In genomic region chr9:108492043-108492750, GRCm38 (mm10) we compare ENCODE assay signal across 8 mouse cellular contexts. TPM values are rescaled to one million over a fixed set of nuclear protein-coding genes. Genes with fewer than 3 reads are reported as not detected.
DNase-seq lines count a peak whose midpoint lies in the region; ATAC-seq and TF ChIP-seq lines count a peak whose summit lies in the region.

No protein-coding gene starts in this region.

- peak; percentile 80 for DNase-seq in 3T3-L1 (ENCODE audit: low read depth, low spot score)
- DNase-seq in G1E (ENCODE audit: low spot score) = peak; percentile 67
- DNase-seq in liver, embryonic 14.5 days (ENCODE audit: low read depth in 3 of 3, low spot score in 3 of 3) = no peak
- no peak for DNase-seq in right cerebral cortex, adult 2 months (ENCODE audit: low spot score in 2 of 2)
- DNase-seq in cerebellum, adult 9-11 months = no peak

- H3K9me3 ChIP-seq in G1E (replicated peaks) = no peaks in the 10 kb centered on the region
- H3K9me3 ChIP-seq in hindbrain, embryonic 12.5 days (replicated peaks) = no peaks in the 10 kb centered on the region
- H3K9me3 ChIP-seq in liver, embryonic 14.5 days (ENCODE audit: control insufficient read depth, low read length) = no peaks in the 10 kb centered on the region
- H3K9me3 ChIP-seq in stomach, embryonic 14.5 days (ENCODE audit: control insufficient read depth, low read depth, low read length) = no peaks in the 10 kb centered on the region

- peak overlapping the region; percentile 97 for H3K9ac ChIP-seq in hindbrain, embryonic 12.5 days
- H3K9ac ChIP-seq in liver, embryonic 14.5 days (replicated peaks) = peak overlapping the region; percentile 86
- peak overlapping the region; percentile 2; the same call in 1 of the 2 replicates for H3K9ac ChIP-seq in stomach, embryonic 14.5 days (replicated peaks; ENCODE audit: low read depth, low read length)

- H3K36me3 ChIP-seq in G1E (replicated peaks) = peaks cover 54% of the 10 kb centered on the region
- peaks cover 65% of the 10 kb centered on the region for H3K36me3 ChIP-seq in hindbrain, embryonic 12.5 days
- peaks cover 48% of the 10 kb centered on the region for H3K36me3 ChIP-seq in liver, embryonic 14.5 days (replicated peaks; ENCODE audit: control insufficient read depth, insufficient read depth, low read depth)
- H3K36me3 ChIP-seq in stomach, embryonic 14.5 days (ENCODE audit: control insufficient read depth, insufficient read depth, low read length) = peaks cover 76% of the 10 kb centered on the region

- H3K4me3 ChIP-seq in G1E (ENCODE audit: low read depth, low read length) = peak overlapping the region; percentile 91
- H3K4me3 ChIP-seq in hindbrain, embryonic 12.5 days = peak overlapping the region; percentile 97
- peak overlapping the region; percentile 77 to 82 for H3K4me3 ChIP-seq in liver, embryonic 14.5 days (ENCODE audit: insufficient read depth in 1 of 2, low read depth in 2 of 2, low read length in 2 of 2)
- peak overlapping the region; percentile 95 for H3K4me3 ChIP-seq in stomach, embryonic 14.5 days (ENCODE audit: low read depth, low read length)

- no peak for ATAC-seq in G1E (ENCODE audit: extremely low read depth, insufficient number of reproducible peaks, low FRiP score, poor library complexity, severe bottlenecking)
- peak; percentile 44 for ATAC-seq in erythroblast, adult 5-6 weeks (replicated peaks; ENCODE audit: low FRiP score, poor library complexity, severe bottlenecking)
- ATAC-seq in hindbrain, embryonic 12.5 days (ENCODE audit: low FRiP score) = no peak
- no peak for ATAC-seq in liver, embryonic 14.5 days (ENCODE audit: insufficient read depth)
- no peak for ATAC-seq in stomach, embryonic 14.5 days (ENCODE audit: insufficient number of reproducible peaks, insufficient read depth, low FRiP score, low read depth)

- peaks cover 46% of the 10 kb centered on the region for H3K4me1 ChIP-seq in G1E (ENCODE audit: insufficient read depth, low read depth, low read length)
- peaks cover 25% of the 10 kb centered on the region for H3K4me1 ChIP-seq in hindbrain, embryonic 12.5 days
- H3K4me1 ChIP-seq in liver, embryonic 14.5 days (replicated peaks; ENCODE audit: control insufficient read depth in 2 of 2, insufficient read depth in 2 of 2, low read length in 1 of 2) = peaks cover 7 to 8% of the 10 kb centered on the region in 2 experiments
- H3K4me1 ChIP-seq in stomach, embryonic 14.5 days (ENCODE audit: control insufficient read depth, insufficient read depth, low read length) = peaks cover 13% of the 10 kb centered on the region; the same call in 1 of the 2 replicates

- TF ChIP-seq EP300 in liver, embryonic 14.5 days (IDR thresholded peaks at IDR 0.05; ENCODE audit: low read depth) = no peak

- H3K27me3 ChIP-seq in G1E (ENCODE audit: insufficient read depth, low read length) = peaks cover 10% of the 10 kb centered on the region
- H3K27me3 ChIP-seq in hindbrain, embryonic 12.5 days = no peaks in the 10 kb centered on the region
- H3K27me3 ChIP-seq in liver, embryonic 14.5 days (ENCODE audit: control insufficient read depth, insufficient read depth, low read length) = no peaks in the 10 kb centered on the region
- H3K27me3 ChIP-seq in stomach, embryonic 14.5 days (ENCODE audit: control insufficient read depth, insufficient read depth, low read length) = no peaks in the 10 kb centered on the region

- no peak overlapping the region for H3K27ac ChIP-seq in hindbrain, embryonic 12.5 days
- H3K27ac ChIP-seq in liver, embryonic 14.5 days = peak overlapping the region; percentile 82
- no peak overlapping the region for H3K27ac ChIP-seq in stomach, embryonic 14.5 days (ENCODE audit: low read length)

- no peak for TF ChIP-seq CTCF in G1E (IDR thresholded peaks at IDR 0.05; ENCODE audit: low read depth, low read length)
- TF ChIP-seq CTCF in liver, embryonic 14.5 days (IDR thresholded peaks at IDR 0.05; ENCODE audit: low read depth) = no peak

- 88% methylated on average over 16 of the region's 16 CpGs for WGBS in hindbrain, embryonic 12.5 days
- 67% methylated on average over 16 of the region's 16 CpGs for WGBS in liver, embryonic 14.5 days (ENCODE audit: insufficient replicate concordance)
- 81% methylated on average over 16 of the region's 16 CpGs for WGBS in stomach, embryonic 14.5 days

- H3K4me2 ChIP-seq in hindbrain, embryonic 12.5 days (replicated peaks) = peak overlapping the region; percentile 91
- H3K4me2 ChIP-seq in liver, embryonic 14.5 days (ENCODE audit: low read depth) = peak overlapping the region; percentile 90
- peak overlapping the region; percentile 73 for H3K4me2 ChIP-seq in stomach, embryonic 14.5 days (replicated peaks; ENCODE audit: low read depth, low read length)

RNA-seq across cellular contexts. Expression of gene Usp19, which starts 1.8 kb away (rescaled TPM):
- total RNA-seq in G1E (2014; fragmentation: Nextera tagmentation) (70.6 and 197 TPM in 2 replicates), G1E (2017) (41.3 and 44.7 TPM in 2 replicates)
- 87.7 and 102 TPM in 2 replicates for polyA plus RNA-seq in G1E (2012)
- 57.9 and 59.6 TPM in 2 replicates for total RNA-seq in erythroblast, adult 5-6 weeks (2015; ENCODE audit: low replicate concordance)
- 80.2 and 94.7 TPM in 2 replicates for total RNA-seq in erythroblast, adult 5-6 weeks (2017; ENCODE audit: low replicate concordance)
- polyA plus RNA-seq in hindbrain, embryonic 12.5 days (2016; fragmentation: Nextera tagmentation; extraction: Ambion mirVana) = 107 and 112 TPM in 2 replicates
- polyA plus RNA-seq in liver, embryonic 14.5 days (2012; rRNA removed) = 33.9 and 36.0 TPM in 2 replicates
- polyA plus RNA-seq in liver, embryonic 14.5 days (2014; fragmentation: Nextera tagmentation; extraction: Ambion mirVana) = 17.1 and 22.5 TPM in 2 replicates
- 49.5 and 54.4 TPM in 2 replicates for polyA plus RNA-seq in stomach, embryonic 14.5 days (2014; fragmentation: Nextera tagmentation; extraction: Ambion mirVana)

RNA-seq across cellular contexts. Expression of gene Lamb2, which starts 12.7 kb away (rescaled TPM):
- total RNA-seq in G1E (2014; fragmentation: Nextera tagmentation) = 0.15 TPM in 1 of 2 replicates, not detected in the other
- total RNA-seq in G1E (2017) = 0.11 and 0.17 TPM in 2 replicates
- polyA plus RNA-seq in G1E (2012) = 0.07 TPM in 2 replicates
- total RNA-seq in erythroblast, adult 5-6 weeks (2015; ENCODE audit: low replicate concordance) = not detected in 2 replicates
- not detected in 2 replicates for total RNA-seq in erythroblast, adult 5-6 weeks (2017; ENCODE audit: low replicate concordance)
- polyA plus RNA-seq in hindbrain, embryonic 12.5 days (2016; fragmentation: Nextera tagmentation; extraction: Ambion mirVana) = 44.1 and 44.8 TPM in 2 replicates
- polyA plus RNA-seq in liver, embryonic 14.5 days (2012; rRNA removed) = 8.3 and 9.1 TPM in 2 replicates
- 4.3 and 5.8 TPM in 2 replicates for polyA plus RNA-seq in liver, embryonic 14.5 days (2014; fragmentation: Nextera tagmentation; extraction: Ambion mirVana)
- polyA plus RNA-seq in stomach, embryonic 14.5 days (2014; fragmentation: Nextera tagmentation; extraction: Ambion mirVana) = 38.7 and 43.7 TPM in 2 replicates

RNA-seq across cellular contexts. Expression of gene Qars, which starts 15.3 kb away (rescaled TPM):
- total RNA-seq in G1E (2014; fragmentation: Nextera tagmentation) (320 and 349 TPM in 2 replicates), G1E (2017) (196 and 201 TPM in 2 replicates)
- 138 and 248 TPM in 2 replicates for polyA plus RNA-seq in G1E (2012)
- 18.6 and 69.2 TPM in 2 replicates for total RNA-seq in erythroblast, adult 5-6 weeks (2015; ENCODE audit: low replicate concordance)
- total RNA-seq in erythroblast, adult 5-6 weeks (2017; ENCODE audit: low replicate concordance) = 54.2 and 64.6 TPM in 2 replicates
- polyA plus RNA-seq in hindbrain, embryonic 12.5 days (2016; fragmentation: Nextera tagmentation; extraction: Ambion mirVana) = 82.9 and 94.0 TPM in 2 replicates
- polyA plus RNA-seq in liver, embryonic 14.5 days (2012; rRNA removed) = 88.6 and 184 TPM in 2 replicates
- polyA plus RNA-seq in liver, embryonic 14.5 days (2014; fragmentation: Nextera tagmentation; extraction: Ambion mirVana) = 61.3 and 65.8 TPM in 2 replicates
- polyA plus RNA-seq in stomach, embryonic 14.5 days (2014; fragmentation: Nextera tagmentation; extraction: Ambion mirVana) = 113 and 114 TPM in 2 replicates

RNA-seq across cellular contexts. Expression of gene Qrich1, which starts 24.4 kb away (rescaled TPM):
- total RNA-seq in G1E (2014; fragmentation: Nextera tagmentation) = 179 and 214 TPM in 2 replicates
- total RNA-seq in G1E (2017) = 150 and 161 TPM in 2 replicates
- 99.7 and 143 TPM in 2 replicates for polyA plus RNA-seq in G1E (2012)
- total RNA-seq in erythroblast, adult 5-6 weeks (2015; ENCODE audit: low replicate concordance) = 26.9 and 40.5 TPM in 2 replicates
- total RNA-seq in erythroblast, adult 5-6 weeks (2017; ENCODE audit: low replicate concordance) = 55.7 and 59.0 TPM in 2 replicates
- 162 and 171 TPM in 2 replicates for polyA plus RNA-seq in hindbrain, embryonic 12.5 days (2016; fragmentation: Nextera tagmentation; extraction: Ambion mirVana)
- 34.0 and 40.6 TPM in 2 replicates for polyA plus RNA-seq in liver, embryonic 14.5 days (2012; rRNA removed)
- 39.8 and 46.3 TPM in 2 replicates for polyA plus RNA-seq in liver, embryonic 14.5 days (2014; fragmentation: Nextera tagmentation; extraction: Ambion mirVana)
- 120 and 121 TPM in 2 replicates for polyA plus RNA-seq in stomach, embryonic 14.5 days (2014; fragmentation: Nextera tagmentation; extraction: Ambion mirVana)

RNA-seq across cellular contexts. Expression of gene Klhdc8b, which starts 30.8 kb away (rescaled TPM):
- total RNA-seq in G1E (2014; fragmentation: Nextera tagmentation) (14.7 and 21.2 TPM in 2 replicates), G1E (2017) (52.8 and 63.1 TPM in 2 replicates)
- 112 and 116 TPM in 2 replicates for polyA plus RNA-seq in G1E (2012)
- 0.77 and 2.9 TPM in 2 replicates for total RNA-seq in erythroblast, adult 5-6 weeks (2015; ENCODE audit: low replicate concordance)
- 3.3 and 4.3 TPM in 2 replicates for total RNA-seq in erythroblast, adult 5-6 weeks (2017; ENCODE audit: low replicate concordance)
- polyA plus RNA-seq in hindbrain, embryonic 12.5 days (2016; fragmentation: Nextera tagmentation; extraction: Ambion mirVana) = 57.7 and 57.9 TPM in 2 replicates
- polyA plus RNA-seq in liver, embryonic 14.5 days (2012; rRNA removed) = 13.1 and 16.5 TPM in 2 replicates
- polyA plus RNA-seq in liver, embryonic 14.5 days (2014; fragmentation: Nextera tagmentation; extraction: Ambion mirVana) = 6.9 and 9.5 TPM in 2 replicates
- polyA plus RNA-seq in stomach, embryonic 14.5 days (2014; fragmentation: Nextera tagmentation; extraction: Ambion mirVana) = 64.0 and 64.9 TPM in 2 replicates

Comparison
In these comparisons a context has a peak if more than half of its experiments do, and no peak if none do; other contexts are left out.
1. DNase-seq: peak in 3T3-L1 (single experiment) and G1E (single experiment); none in liver, embryonic 14.5 days (0 of 3), right cerebral cortex, adult 2 months (0 of 2) and cerebellum, adult 9-11 months (single experiment).
2. H3K9ac ChIP-seq: peak in every context shown above with its lines; median percentile 97 in hindbrain, embryonic 12.5 days; 86 in liver, embryonic 14.5 days; 2 in stomach, embryonic 14.5 days.
3. Peak in every context shown above with its lines, with median percentiles within 50 percentile points of each other: H3K4me3 ChIP-seq and H3K4me2 ChIP-seq.